Mouse (Mus musculus) heart, embryonic 12.5 days (tissue): ENCODE results near the gene Hyal4. TPM values are rescaled to one million over a fixed set of nuclear protein-coding genes. Genes with fewer than 3 reads are reported as not detected.

Experiments used
- polyA plus RNA-seq: library from polyadenylated mRNA; unstranded; fragments of >200 nt; fragmentation: Nextera tagmentation; extraction: Ambion mirVana; gene quantifications from 2 replicates; pipeline ENCODE4 v1.2.1, GENCODE M21; 2016

The Hyal4 gene
- polyA plus RNA-seq, 1 experiment from 2014 or later, result not detected

Other genes starting within 250 kb of the Hyal4 start
- gene Iqub, start 233.3 kb upstream of the Hyal4 start, polyA plus RNA-seq, result 0.36 and 0.40 TPM in 2 replicates
- 715 and 719 TPM in 2 replicates for gene Ndufa5, start 220.3 kb upstream of the Hyal4 start, polyA plus RNA-seq
- 0.24 TPM in 1 of 2 replicates, not detected in the other for gene Asb15, start 220.2 kb upstream of the Hyal4 start, polyA plus RNA-seq
- 45.3 and 49.3 TPM in 2 replicates for gene Lmod2, start 150.6 kb upstream of the Hyal4 start, polyA plus RNA-seq
- gene Wasl, start 83.3 kb upstream of the Hyal4 start, polyA plus RNA-seq, result 66.1 and 66.7 TPM in 2 replicates
- gene Hyal6, start 15.1 kb upstream of the Hyal4 start, polyA plus RNA-seq, result not detected in 2 replicates
- not detected in 2 replicates for gene Spam1, start 42.9 kb downstream of the Hyal4 start, polyA plus RNA-seq
- not detected in 2 replicates for gene Hyal5, start 109.7 kb downstream of the Hyal4 start, polyA plus RNA-seq
- 0.13 and 0.19 TPM in 2 replicates for gene Tmem229a, start 208.0 kb downstream of the Hyal4 start, polyA plus RNA-seq